Mouse (Mus musculus) megakaryocyte, embryonic 14.5 days (primary cell): Measurements from ENCODE around the gene Tpst2.

Source experiments
- FLI1 ChIP-seq: IDR thresholded peaks from 2 replicates; pipeline ENCODE4 v1.6.1; 2012; ENCODE audit warnings: low read length, inconsistent platforms, mixed read lengths
- GATA1 ChIP-seq: IDR thresholded peaks from 3 replicates; pipeline ENCODE4 v1.6.1; 2012; ENCODE audit warnings: mixed read lengths, low read length, inconsistent platforms, borderline replicate concordance

GRCm38 (mm10) chr5:112249106-112249505, 27.4 kb upstream of the Tpst2 start:
- TF ChIP-seq GATA1 (no peak), FLI1 (no peak)
